Mouse (Mus musculus) lung, embryonic 14.5 days (tissue): ENCODE data around the gene Esrp2. TPM values are rescaled to one million over a fixed set of nuclear protein-coding genes. Genes with fewer than 3 reads are reported as not detected.
A peak's percentile ranks its signal among the peaks of the same experiment; 100 is the strongest.

ENCODE experiments used
- ATAC-seq: fragments of 200-750 bp; cut with Nextera tagmentation; 2 replicates; pipeline ENCODE4 v1.8.0; 2017; ENCODE audit warnings: mild to moderate bottlenecking, moderate TSS enrichment, moderate library complexity; ENCODE audit not compliant: insufficient read depth
- DNase-seq: peaks from one replicate; pipeline ENCODE4 v3.0.0-alpha.2; 2015
- H3K27ac ChIP-seq: fragments of 300-500 bp; sonication (generic); 2 replicates; pipeline ENCODE4 v1.5.1; 2014; ENCODE audit warnings: low read depth, mild to moderate bottlenecking, moderate library complexity
- H3K27me3 ChIP-seq: fragments of 300-500 bp; sonication (generic); 2 replicates; pipeline ENCODE4 v1.6.1; 2014; ENCODE audit warnings: low read length, control low read depth; ENCODE audit not compliant: insufficient read depth
- H3K36me3 ChIP-seq: fragments of 300-500 bp; sonication (generic); 2 replicates; pipeline ENCODE4 v1.6.1; 2014; ENCODE audit warnings: control low read depth; ENCODE audit not compliant: insufficient read depth
- H3K4me1 ChIP-seq: fragments of 300-500 bp; sonication (generic); 2 replicates; pipeline ENCODE4 v1.6.1; 2014; ENCODE audit warnings: antibody characterized with exemption, control low read depth; ENCODE audit not compliant: insufficient read depth
- H3K4me2 ChIP-seq: fragments of 300-500 bp; sonication (generic); 2 replicates; pipeline ENCODE4 v1.6.1; 2014; ENCODE audit warnings: mild to moderate bottlenecking
- H3K4me3 ChIP-seq: fragments of 300-500 bp; sonication (generic); 2 replicates; pipeline ENCODE4 v1.5.1; 2014; ENCODE audit warnings: low read depth, low read length
- H3K9ac ChIP-seq: fragments of 300-500 bp; sonication (generic); 2 replicates; pipeline ENCODE4 v1.6.1; 2014
- H3K9me3 ChIP-seq: fragments of 300-500 bp; sonication (generic); 2 replicates; pipeline ENCODE4 v1.6.1; 2016; ENCODE audit warnings: low read depth, low read length, control low read depth
- CTCF ChIP-seq: IDR thresholded peaks from 2 replicates; pipeline ENCODE4 v1.5.1; 2016; ENCODE audit warnings: antibody characterized with exemption, low read depth
- WGBS: fragments of 180-500 bp; shearing (Covaris S2); extraction: QIAGEN DNeasy Blood & Tissue Kit; methylation state at CpG from one replicate; pipeline ENCODE4 v1.1.7; 2014; 5-methylcytosine and 5-hydroxymethylcytosine counted together
- polyA plus RNA-seq: library from polyadenylated mRNA; unstranded; fragments of >200 nt; fragmentation: Nextera tagmentation; extraction: Ambion mirVana; gene quantifications from 2 replicates; pipeline ENCODE4 v1.2.1, GENCODE M21; 2014

The Esrp2 gene
- polyA plus RNA-seq, 1 experiment from 2014 or later: 31.1 TPM

- 87% methylated on average over 3 of the region's 3 CpGs for WGBS
Observed at GRCm38 (mm10) chr8:106173566-106173965, 36.8 kb upstream of the Esrp2 start.

GRCm38 (mm10) chr8:106169934-106170480 is 33.2 kb upstream of the Esrp2 start:
- TF ChIP-seq CTCF: peak; percentile 38; the same call in 1 of the 2 replicates
- ATAC-seq (no peak), DNase-seq (peak; percentile 17)
- Histone ChIP-seq H3K4me3 (peak overlapping the region; percentile 84), H3K27ac (no peak overlapping the region), H3K9ac (peak overlapping the region; percentile 88), H3K4me2 (peak overlapping the region; percentile 93), H3K9me3 (no peaks in the 10 kb centered on the region), H3K4me1 (peaks cover 2% of the 10 kb centered on the region; the same call in 1 of the 2 replicates), H3K36me3 (no peaks in the 10 kb centered on the region), H3K27me3 (no peaks in the 10 kb centered on the region)
- 23% methylated on average over 6 of the region's 6 CpGs for WGBS

More at GRCm38 (mm10) chr8:106173566-106173965, 36.8 kb upstream of the Esrp2 start:
- ATAC-seq (no peak), DNase-seq (no peak)
- Histone ChIP-seq H3K27me3 (no peaks in the 10 kb centered on the region), H3K4me2 (no peak overlapping the region), H3K4me1 (peaks cover 5% of the 10 kb centered on the region; the same call in 1 of the 2 replicates), H3K4me3 (no peak overlapping the region), H3K36me3 (no peaks in the 10 kb centered on the region), H3K9ac (no peak overlapping the region), H3K27ac (no peak overlapping the region), H3K9me3 (no peaks in the 10 kb centered on the region)
- no peak for TF ChIP-seq CTCF

GRCm38 (mm10) chr8:106169017-106169933 is 32.5 kb upstream of the Esrp2 start:
- H3K27me3 ChIP-seq: no peaks in the 10 kb centered on the region
- no peak for TF ChIP-seq CTCF
- ATAC-seq (peak; percentile 69), DNase-seq (peak; percentile 59)
- peak overlapping the region; percentile 88 for H3K9ac ChIP-seq
- under 1% methylated on average over 53 of the region's 54 CpGs for WGBS
- H3K4me3 ChIP-seq: peak overlapping the region; percentile 84
- peak overlapping the region; percentile 93 for H3K4me2 ChIP-seq
- no peaks in the 10 kb centered on the region for H3K9me3 ChIP-seq
- 0 out of 2 replicates have a peak, but pooled peaks cover 4% of the 10 kb centered on the region for H3K36me3 ChIP-seq
- peaks cover 2% of the 10 kb centered on the region; the same call in 1 of the 2 replicates for H3K4me1 ChIP-seq
- peak overlapping the region; percentile 89 for H3K27ac ChIP-seq

GRCm38 (mm10) chr8:106168356-106169016 is 31.7 kb upstream of the Esrp2 start, which contains the start of gene Slc7a6:
Slc7a6 (plus strand) TSS chr8:106168857.
- H3K27me3 ChIP-seq: no peaks in the 10 kb centered on the region
- no peaks in the 10 kb centered on the region for H3K9me3 ChIP-seq
- ATAC-seq (peak; percentile 90), DNase-seq (peak; percentile 92)
- H3K36me3 ChIP-seq: peaks cover 11% of the 10 kb centered on the region
- no peak for TF ChIP-seq CTCF
- peak within 1 kb of the TSS; percentile 89 for H3K27ac ChIP-seq
- peaks cover 2% of the 10 kb centered on the region; the same call in 1 of the 2 replicates for H3K4me1 ChIP-seq
- H3K4me3 ChIP-seq: peak within 1 kb of the TSS; percentile 84
- under 1% methylated on average over 59 of the region's 59 CpGs for WGBS
- H3K9ac ChIP-seq: peak within 1 kb of the TSS; percentile 88
- peak within 1 kb of the TSS; percentile 93 for H3K4me2 ChIP-seq

- peak; percentile 85 for TF ChIP-seq CTCF
- Histone ChIP-seq H3K4me3 (no peak overlapping the region), H3K9ac (no peak overlapping the region), H3K36me3 (peaks cover 40% of the 10 kb centered on the region), H3K9me3 (no peaks in the 10 kb centered on the region), H3K27me3 (no peaks in the 10 kb centered on the region), H3K4me1 (peaks cover 2% of the 10 kb centered on the region; the same call in 1 of the 2 replicates), H3K4me2 (no peak overlapping the region), H3K27ac (no peak overlapping the region)
- DNase-seq (peak; percentile 86), ATAC-seq (no peak)
- WGBS: 47% methylated on average over 4 of the region's 4 CpGs
Observed at GRCm38 (mm10) chr8:106165460-106165859, 28.7 kb upstream of the Esrp2 start.

GRCm38 (mm10) chr8:106163251-106163650 is 26.5 kb upstream of the Esrp2 start:
- Histone ChIP-seq H3K4me3 (no peak overlapping the region), H3K27ac (no peak overlapping the region), H3K4me2 (no peak overlapping the region), H3K36me3 (peaks cover 50% of the 10 kb centered on the region), H3K9ac (no peak overlapping the region), H3K27me3 (no peaks in the 10 kb centered on the region), H3K9me3 (no peaks in the 10 kb centered on the region), H3K4me1 (no peaks in the 10 kb centered on the region)
- WGBS: 82% methylated on average over 9 of the region's 9 CpGs
- TF ChIP-seq CTCF: no peak
- DNase-seq (no peak), ATAC-seq (no peak)

- TF ChIP-seq CTCF: no peak
- DNase-seq (no peak), ATAC-seq (no peak)
- H3K4me2 ChIP-seq: no peak overlapping the region
- no peak overlapping the region for H3K4me3 ChIP-seq
- H3K4me1 ChIP-seq: no peaks in the 10 kb centered on the region
- no peak overlapping the region for H3K9ac ChIP-seq
- H3K27me3 ChIP-seq: no peaks in the 10 kb centered on the region
- H3K36me3 ChIP-seq: peaks cover 62% of the 10 kb centered on the region
- H3K27ac ChIP-seq: no peak overlapping the region
- no peaks in the 10 kb centered on the region for H3K9me3 ChIP-seq
- 86% methylated on average over 6 of the region's 6 CpGs for WGBS
Observed at GRCm38 (mm10) chr8:106159876-106160275, 23.1 kb upstream of the Esrp2 start.
